Mouse (Mus musculus) limb, embryonic 15.5 days (tissue): ENCODE data around the gene Slc16a6. TPM values are rescaled to one million over a fixed set of nuclear protein-coding genes. Genes with fewer than 3 reads are reported as not detected.

Source experiments
- ATAC-seq: fragments of 200-750 bp; cut with Nextera tagmentation; 2 replicates; pipeline ENCODE4 v1.8.0; 2017; ENCODE audit warnings: low read depth, moderate TSS enrichment; ENCODE audit not compliant: insufficient number of reproducible peaks, low FRiP score, low TSS enrichment
- H3K27ac ChIP-seq: fragments of 300-500 bp; sonication (generic); 2 replicates; pipeline ENCODE4 v1.5.1; 2015; ENCODE audit warnings: moderate library complexity, mild to moderate bottlenecking, inconsistent platforms
- H3K27me3 ChIP-seq: fragments of 300-500 bp; sonication (generic); 2 replicates; pipeline ENCODE4 v1.6.1; 2015; ENCODE audit warnings: inconsistent platforms
- H3K36me3 ChIP-seq: fragments of 300-500 bp; sonication (generic); 2 replicates; pipeline ENCODE4 v1.6.1; 2015; ENCODE audit warnings: inconsistent platforms
- H3K4me1 ChIP-seq: fragments of 300-500 bp; sonication (generic); 2 replicates; pipeline ENCODE4 v1.6.1; 2015; ENCODE audit warnings: inconsistent platforms
- H3K4me2 ChIP-seq: fragments of 300-500 bp; sonication (generic); 2 replicates; pipeline ENCODE4 v1.6.1; 2015; ENCODE audit warnings: mild to moderate bottlenecking, inconsistent platforms
- H3K4me3 ChIP-seq: fragments of 300-500 bp; sonication (generic); 2 replicates; pipeline ENCODE4 v1.5.1; 2015; ENCODE audit warnings: mild to moderate bottlenecking, inconsistent platforms
- H3K9ac ChIP-seq: fragments of 300-500 bp; sonication (generic); 2 replicates; pipeline ENCODE4 v1.6.1; 2015; ENCODE audit warnings: inconsistent platforms
- H3K9me3 ChIP-seq: fragments of 300-500 bp; sonication (generic); 2 replicates; pipeline ENCODE4 v1.6.1; 2016; ENCODE audit warnings: inconsistent platforms
- WGBS: fragments of 180-500 bp; shearing (Covaris S2); methylation state at CpG from one replicate; pipeline ENCODE4 v1.1.7; 2015; 5-methylcytosine and 5-hydroxymethylcytosine counted together
- polyA plus RNA-seq: library from polyadenylated mRNA; unstranded; fragments of >200 nt; fragmentation: Nextera tagmentation; extraction: Ambion mirVana; gene quantifications from 2 replicates; pipeline ENCODE4 v1.2.1, GENCODE M21; 2015

Gene Slc16a6
- polyA plus RNA-seq, 1 experiment from 2014 or later: 7.0 TPM

GRCm38 (mm10) chr11:109470170-109470569, 3.2 kb downstream of the Slc16a6 start:
- H3K27me3 ChIP-seq: peaks cover 28% of the 10 kb centered on the region
- no peak overlapping the region for H3K9ac ChIP-seq
- H3K4me2 ChIP-seq: no peak overlapping the region
- no peak overlapping the region for H3K4me3 ChIP-seq
- no peaks in the 10 kb centered on the region for H3K9me3 ChIP-seq
- ATAC-seq: no peak
- H3K27ac ChIP-seq: no peak overlapping the region
- no peaks in the 10 kb centered on the region for H3K36me3 ChIP-seq
- 61% methylated on average over 9 of the region's 9 CpGs for WGBS
- H3K4me1 ChIP-seq: peaks cover 19% of the 10 kb centered on the region

- no peak overlapping the region for H3K4me3 ChIP-seq
- H3K36me3 ChIP-seq: no peaks in the 10 kb centered on the region
- H3K4me2 ChIP-seq: no peak overlapping the region
- no peak overlapping the region for H3K9ac ChIP-seq
- peaks cover 13% of the 10 kb centered on the region; the same call in 1 of the 2 replicates for H3K4me1 ChIP-seq
- H3K27ac ChIP-seq: no peak overlapping the region
- H3K27me3 ChIP-seq: peaks cover 20% of the 10 kb centered on the region
- no peaks in the 10 kb centered on the region for H3K9me3 ChIP-seq
- no peak for ATAC-seq
- 84% methylated on average over 5 of the region's 5 CpGs for WGBS
Observed at GRCm38 (mm10) chr11:109468133-109468532, 5.3 kb downstream of the Slc16a6 start.

GRCm38 (mm10) chr11:109466987-109467386, 6.4 kb downstream of the Slc16a6 start:
- no peak for ATAC-seq
- 66% methylated on average over 8 of the region's 8 CpGs for WGBS
- H3K4me1 ChIP-seq: peaks cover 6% of the 10 kb centered on the region; the same call in 1 of the 2 replicates
- H3K9ac ChIP-seq: no peak overlapping the region
- no peak overlapping the region for H3K27ac ChIP-seq
- peaks cover 17% of the 10 kb centered on the region for H3K27me3 ChIP-seq
- H3K36me3 ChIP-seq: no peaks in the 10 kb centered on the region
- H3K9me3 ChIP-seq: no peaks in the 10 kb centered on the region
- H3K4me3 ChIP-seq: no peak overlapping the region
- no peak overlapping the region for H3K4me2 ChIP-seq

GRCm38 (mm10) chr11:109465068-109465467, 8.3 kb downstream of the Slc16a6 start:
- Histone ChIP-seq H3K9ac (no peak overlapping the region), H3K4me2 (no peak overlapping the region), H3K9me3 (no peaks in the 10 kb centered on the region), H3K27me3 (no peaks in the 10 kb centered on the region), H3K27ac (no peak overlapping the region), H3K4me3 (no peak overlapping the region), H3K36me3 (no peaks in the 10 kb centered on the region), H3K4me1 (no peaks in the 10 kb centered on the region)
- WGBS: 90% methylated on average over 4 of the region's 4 CpGs
- no peak for ATAC-seq

GRCm38 (mm10) chr11:109460586-109460985, 12.8 kb downstream of the Slc16a6 start:
- Histone ChIP-seq H3K36me3 (no peaks in the 10 kb centered on the region), H3K9ac (no peak overlapping the region), H3K4me1 (no peaks in the 10 kb centered on the region), H3K4me2 (no peak overlapping the region), H3K9me3 (no peaks in the 10 kb centered on the region), H3K27me3 (no peaks in the 10 kb centered on the region), H3K4me3 (no peak overlapping the region), H3K27ac (no peak overlapping the region)
- WGBS: 79% methylated on average over 5 of the region's 5 CpGs
- no peak for ATAC-seq

GRCm38 (mm10) chr11:109458165-109458564, 15.2 kb downstream of the Slc16a6 start:
- H3K4me3 ChIP-seq: no peak overlapping the region
- H3K27me3 ChIP-seq: no peaks in the 10 kb centered on the region
- 0 out of 2 replicates have a peak, but pooled peaks cover 2% of the 10 kb centered on the region for H3K36me3 ChIP-seq
- H3K4me1 ChIP-seq: no peaks in the 10 kb centered on the region
- no peak overlapping the region for H3K4me2 ChIP-seq
- no peak overlapping the region for H3K27ac ChIP-seq
- no peak overlapping the region for H3K9ac ChIP-seq
- WGBS: 93% methylated on average over 11 of the region's 11 CpGs
- no peak for ATAC-seq
- no peaks in the 10 kb centered on the region for H3K9me3 ChIP-seq

GRCm38 (mm10) chr11:109456261-109456660, 17.1 kb downstream of the Slc16a6 start:
- H3K9ac ChIP-seq: no peak overlapping the region
- no peak overlapping the region for H3K27ac ChIP-seq
- 0 out of 2 replicates have a peak, but pooled peaks cover 2% of the 10 kb centered on the region for H3K36me3 ChIP-seq
- no peaks in the 10 kb centered on the region for H3K4me1 ChIP-seq
- no peak overlapping the region for H3K4me2 ChIP-seq
- no peak for ATAC-seq
- H3K9me3 ChIP-seq: no peaks in the 10 kb centered on the region
- WGBS: 81% methylated on average over 5 of the region's 5 CpGs
- H3K4me3 ChIP-seq: no peak overlapping the region
- H3K27me3 ChIP-seq: no peaks in the 10 kb centered on the region

- 0 out of 2 replicates have a peak, but pooled peaks cover 2% of the 10 kb centered on the region for H3K36me3 ChIP-seq
- no peaks in the 10 kb centered on the region for H3K27me3 ChIP-seq
- H3K9ac ChIP-seq: no peak overlapping the region
- H3K27ac ChIP-seq: no peak overlapping the region
- no peak overlapping the region for H3K4me3 ChIP-seq
- no peak overlapping the region for H3K4me2 ChIP-seq
- ATAC-seq: no peak
- no peaks in the 10 kb centered on the region for H3K9me3 ChIP-seq
- no peaks in the 10 kb centered on the region for H3K4me1 ChIP-seq
- 74% methylated on average over 11 of the region's 11 CpGs for WGBS
Observed at GRCm38 (mm10) chr11:109451169-109451568, 22.2 kb downstream of the Slc16a6 start.

GRCm38 (mm10) chr11:109445438-109446035, 27.9 kb downstream of the Slc16a6 start:
- Histone ChIP-seq H3K4me3 (no peak overlapping the region), H3K4me2 (no peak overlapping the region), H3K27ac (no peak overlapping the region), H3K36me3 (no peaks in the 10 kb centered on the region), H3K9me3 (no peaks in the 10 kb centered on the region), H3K27me3 (no peaks in the 10 kb centered on the region), H3K4me1 (peaks cover 4% of the 10 kb centered on the region; the same call in 1 of the 2 replicates), H3K9ac (no peak overlapping the region)
- WGBS: 41% methylated on average over 13 of the region's 13 CpGs
- no peak for ATAC-seq

GRCm38 (mm10) chr11:109444600-109444999, 28.8 kb downstream of the Slc16a6 start:
- Histone ChIP-seq H3K9ac (no peak overlapping the region), H3K9me3 (no peaks in the 10 kb centered on the region), H3K4me2 (no peak overlapping the region), H3K36me3 (no peaks in the 10 kb centered on the region), H3K4me3 (no peak overlapping the region), H3K27ac (no peak overlapping the region), H3K4me1 (peaks cover 13% of the 10 kb centered on the region; the same call in 1 of the 2 replicates), H3K27me3 (no peaks in the 10 kb centered on the region)
- WGBS: 63% methylated on average over 7 of the region's 7 CpGs
- ATAC-seq: no peak; the same call in 1 of the 2 replicates

- H3K9me3 ChIP-seq: no peaks in the 10 kb centered on the region
- H3K9ac ChIP-seq: no peak overlapping the region
- H3K27ac ChIP-seq: no peak overlapping the region
- no peaks in the 10 kb centered on the region for H3K36me3 ChIP-seq
- no peak overlapping the region for H3K4me2 ChIP-seq
- H3K4me1 ChIP-seq: peaks cover 17% of the 10 kb centered on the region; the same call in 1 of the 2 replicates
- ATAC-seq: no peak
- WGBS: 90% methylated on average over 8 of the region's 8 CpGs
- H3K4me3 ChIP-seq: no peak overlapping the region
- no peaks in the 10 kb centered on the region for H3K27me3 ChIP-seq
Observed at GRCm38 (mm10) chr11:109443468-109444263, 29.7 kb downstream of the Slc16a6 start.

- ATAC-seq: no peak
- Histone ChIP-seq H3K4me2 (no peak overlapping the region), H3K27ac (no peak overlapping the region), H3K36me3 (peaks cover 11% of the 10 kb centered on the region; the same call in 1 of the 2 replicates), H3K9ac (no peak overlapping the region), H3K4me3 (no peak overlapping the region), H3K4me1 (peaks cover 17% of the 10 kb centered on the region; the same call in 1 of the 2 replicates), H3K27me3 (no peaks in the 10 kb centered on the region), H3K9me3 (no peaks in the 10 kb centered on the region)
- 33% methylated on average over 5 of the region's 5 CpGs for WGBS
Observed at GRCm38 (mm10) chr11:109442166-109442730, 31.1 kb downstream of the Slc16a6 start.
